Mouse (Mus musculus): ENCODE results near the gene BC024063. TPM values are rescaled to one million over a fixed set of nuclear protein-coding genes. Genes with fewer than 3 reads are reported as not detected.
"Not testable (repeated sequence)": the region's sequence is repeated elsewhere in the genome, so short reads cannot be mapped to it uniquely, and the experiment has no call there.

BC024063 gene
- 1 to 10 TPM in 2 of 4 experiments, under 1 TPM in 2; 0.78 to 1.7 (median 1.3) TPM for total RNA-seq (2022)

GRCm38 (mm10) chr10:82082728-82083621 lies at the start of gene BC024063:
Gene BC024063, plus strand, starts transcription at chr10:82083353.
- peak; percentile 12 to 16 for DNase-seq (ENCODE audit: low spot score in 2 of 2)

- no peak for DNase-seq (ENCODE audit: low spot score in 2 of 2)
Observed at GRCm38 (mm10) chr10:82042191-82042590, 41.0 kb upstream of the BC024063 start.

- no peak for DNase-seq (ENCODE audit: low spot score in 2 of 2)
Observed at GRCm38 (mm10) chr10:82046603-82047002, 36.5 kb upstream of the BC024063 start.

GRCm38 (mm10) chr10:82047597-82048459 lies 35.3 kb upstream of the BC024063 start, which contains the start of gene Zfp873:
Gene Zfp873, plus strand, starts transcription at chr10:82048123.
- peak; percentile 76 to 81 for DNase-seq (ENCODE audit: low spot score in 2 of 2)

- DNase-seq (ENCODE audit: low spot score in 2 of 2), result not testable (repeated sequence)
Observed at GRCm38 (mm10) chr10:82048460-82048804, 34.7 kb upstream of the BC024063 start.

- DNase-seq (ENCODE audit: low spot score in 2 of 2), result not testable (repeated sequence)
Observed at GRCm38 (mm10) chr10:82083622-82083971, 444 bp downstream of the BC024063 start.

GRCm38 (mm10) chr10:82117206-82117605 lies 34.1 kb downstream of the BC024063 start:
- DNase-seq (ENCODE audit: low spot score in 2 of 2), result no peak

- DNase-seq (ENCODE audit: low spot score in 2 of 2), result peak; percentile 37 to 50
Observed at GRCm38 (mm10) chr10:82127850-82128401, 44.8 kb downstream of the BC024063 start, which contains the start of gene AU041133. Gene AU041133, plus strand, starts transcription at chr10:82128013.

GRCm38 (mm10) chr10:82145282-82145681 lies 62.1 kb downstream of the BC024063 start:
- no peak for DNase-seq (ENCODE audit: low spot score in 2 of 2)

GRCm38 (mm10) chr10:82147571-82147970 lies 64.4 kb downstream of the BC024063 start:
- DNase-seq (ENCODE audit: low spot score in 2 of 2), result no peak

Other genes starting within 250 kb of the BC024063 start
- gene Gm32687, start 219.4 kb upstream of the BC024063 start, total RNA-seq (2022), result 1 to 10 TPM; 1.1 to 2.7 (median 1.9) TPM
- under 1 TPM in 2 of 4 experiments, not detected in 2; 0.15 to 0.56 TPM for gene Zfp781, start 152.9 kb upstream of the BC024063 start, total RNA-seq (2022)
- 1 to 10 TPM; 1.4 to 2.8 (median 2.1) TPM for gene Zfp873, start 35.2 kb upstream of the BC024063 start, total RNA-seq (2022)
- gene AU041133, start 44.7 kb downstream of the BC024063 start, total RNA-seq (2022), result 1 to 10 TPM in 1 of 4 experiments, under 1 TPM in 3; 0.31 to 1.4 (median 0.70) TPM
- 1 to 10 TPM; 4.6 to 5.9 (median 5.2) TPM for gene Zfp938, start 157.9 kb downstream of the BC024063 start, total RNA-seq (2022)
- not detected for gene 4932415D10Rik, start 233.2 kb downstream of the BC024063 start, total RNA-seq (2022)